Mouse (Mus musculus) 3T3-L1 (cell line): ENCODE results near the gene Bhlhe40.

Experiments used
- DNase-seq: peaks from one replicate; pipeline ENCODE4 v3.0.0-alpha.2; 2015; ENCODE audit warnings: low read depth, low spot score

The Bhlhe40 gene

DNA sequence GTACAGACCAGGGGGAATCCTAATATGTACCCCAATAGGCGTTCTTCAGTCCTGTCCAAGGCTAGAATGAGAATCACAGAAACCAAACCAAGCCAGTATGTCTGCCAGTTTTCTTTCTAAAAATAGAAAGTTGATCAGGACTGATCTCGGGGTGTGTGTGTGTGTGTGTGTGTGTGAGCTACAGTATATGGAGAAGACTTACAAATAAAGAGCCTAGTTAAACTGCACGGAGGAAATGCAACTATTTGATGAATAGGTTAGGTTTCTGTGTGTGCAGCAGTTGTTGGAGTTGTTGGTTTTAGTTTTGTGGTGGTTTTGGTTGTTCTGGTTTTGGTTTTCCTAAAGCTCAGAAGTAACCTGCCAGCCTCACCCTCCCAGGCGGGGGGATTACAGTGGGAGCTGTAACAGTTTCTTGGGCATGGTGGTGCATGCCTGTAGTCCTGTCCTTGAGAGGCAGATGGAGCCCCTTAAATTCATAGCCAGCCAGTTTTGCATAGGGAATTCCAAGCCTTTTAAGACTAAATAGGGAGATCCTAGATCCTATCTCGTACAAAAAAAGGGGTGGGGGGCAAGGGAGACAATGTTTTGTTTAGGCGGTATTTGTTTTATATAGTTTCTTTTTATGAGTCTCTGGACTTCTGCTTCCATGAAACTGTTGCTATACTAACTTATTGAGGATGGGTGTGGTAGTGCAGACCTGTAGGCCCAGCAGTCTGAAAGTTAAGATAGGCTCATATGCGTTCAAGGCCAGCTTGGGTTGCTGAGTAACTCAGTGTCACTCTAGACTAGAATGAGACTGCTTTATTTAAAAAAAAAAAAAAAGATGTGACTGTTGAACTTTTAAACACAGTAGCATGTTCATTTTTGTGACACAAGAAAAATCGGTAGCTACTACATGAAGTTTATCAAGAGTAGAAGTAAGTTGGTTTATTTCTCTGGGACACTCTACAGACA is 3.1 kb downstream of the Bhlhe40 start:
- DNase-seq = no peak

DNA sequence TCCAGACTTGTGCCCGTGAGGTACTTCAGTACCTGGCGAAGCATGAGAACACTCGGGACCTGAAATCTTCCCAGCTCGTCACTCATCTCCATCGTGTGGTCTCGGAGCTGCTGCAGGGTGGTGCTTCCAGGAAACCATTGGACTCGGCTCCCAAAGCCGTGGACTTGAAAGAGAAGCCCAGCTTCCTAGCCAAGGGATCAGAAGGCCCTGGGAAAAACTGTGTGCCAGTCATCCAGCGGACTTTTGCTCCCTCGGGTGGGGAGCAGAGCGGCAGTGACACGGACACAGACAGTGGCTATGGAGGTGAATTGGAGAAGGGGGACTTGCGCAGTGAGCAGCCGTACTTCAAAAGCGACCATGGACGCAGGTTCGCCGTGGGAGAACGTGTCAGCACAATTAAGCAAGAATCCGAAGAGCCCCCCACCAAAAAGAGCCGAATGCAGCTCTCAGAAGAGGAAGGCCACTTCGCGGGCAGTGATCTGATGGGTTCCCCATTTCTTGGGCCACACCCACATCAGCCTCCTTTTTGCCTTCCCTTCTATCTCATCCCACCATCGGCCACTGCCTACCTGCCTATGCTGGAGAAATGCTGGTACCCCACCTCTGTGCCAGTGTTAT is 4.2 kb downstream of the Bhlhe40 start:
- no peak for DNase-seq

GRCm38 (mm10) chr6:108665587-108665986 is 5.2 kb downstream of the Bhlhe40 start:
- DNase-seq = peak; percentile 74

- no peak for DNase-seq
Observed at GRCm38 (mm10) chr6:108666648-108667488, 6.4 kb downstream of the Bhlhe40 start.

DNA sequence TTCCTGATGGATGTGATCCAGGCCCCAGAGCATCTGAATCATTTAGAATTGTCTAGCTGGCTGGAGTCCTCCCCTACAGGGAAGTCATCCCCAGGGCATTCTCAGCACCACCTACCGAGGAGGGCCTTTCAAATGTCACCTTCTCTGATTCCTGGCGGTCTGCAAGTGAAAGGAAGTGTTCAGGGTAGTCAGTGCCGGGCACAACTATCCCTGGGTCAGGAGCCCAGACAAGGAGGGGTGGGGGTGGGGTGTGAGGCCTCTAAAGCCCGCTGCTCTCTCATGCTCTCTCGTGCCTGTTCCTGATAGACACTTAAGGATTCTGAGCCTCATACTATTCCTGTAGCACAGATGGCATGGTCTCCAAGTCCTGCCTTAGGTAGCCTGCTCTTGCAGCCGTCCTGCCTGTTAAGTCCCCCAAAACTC is 7.2 kb downstream of the Bhlhe40 start:
- no peak for DNase-seq

DNA sequence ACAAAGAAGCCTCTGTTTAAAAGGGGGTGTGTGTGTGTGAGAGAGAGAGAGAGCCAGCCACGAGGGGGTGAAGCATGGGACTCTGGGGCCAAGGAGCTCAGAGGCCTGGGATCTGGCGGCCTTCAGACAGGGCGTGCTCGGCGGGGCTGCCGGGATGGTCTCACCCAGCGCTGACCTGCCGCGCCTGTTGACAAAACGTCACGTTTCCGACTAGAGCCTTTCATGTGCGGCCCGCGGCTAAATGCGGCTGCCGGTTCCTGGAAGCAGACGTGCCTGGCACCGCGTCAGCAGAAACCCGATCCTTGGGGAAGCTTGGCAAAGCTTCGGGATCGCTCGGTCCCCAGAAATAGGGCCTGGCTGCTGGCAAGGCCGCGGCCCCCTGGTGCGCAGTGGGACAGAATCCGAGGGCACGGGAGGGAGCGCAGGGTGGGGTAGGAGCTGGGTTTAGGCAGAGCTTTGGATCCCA is 7.9 kb downstream of the Bhlhe40 start:
- no peak for DNase-seq

DNA sequence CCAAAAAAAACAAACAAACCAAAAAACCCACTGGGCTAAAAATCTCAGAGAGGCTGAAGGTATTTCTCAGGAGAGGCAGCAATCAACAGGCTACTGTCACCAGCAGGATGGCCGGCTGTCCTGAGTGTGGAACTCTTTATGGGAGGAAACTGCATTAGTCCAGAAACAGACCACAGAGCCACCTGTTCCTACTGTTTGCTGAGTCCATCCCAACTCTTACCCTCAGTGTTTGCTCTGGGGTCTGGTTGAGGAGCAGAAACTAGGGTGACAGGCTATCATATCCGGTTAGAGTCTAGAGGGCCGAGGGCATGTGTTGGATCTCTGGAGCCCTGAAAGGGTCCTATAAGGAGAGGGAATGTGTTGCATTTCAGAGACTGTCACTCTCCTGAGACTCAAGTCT is 9.8 kb downstream of the Bhlhe40 start:
- no peak for DNase-seq

- no peak for DNase-seq
Observed at GRCm38 (mm10) chr6:108670821-108671220, 10.4 kb downstream of the Bhlhe40 start.

DNA sequence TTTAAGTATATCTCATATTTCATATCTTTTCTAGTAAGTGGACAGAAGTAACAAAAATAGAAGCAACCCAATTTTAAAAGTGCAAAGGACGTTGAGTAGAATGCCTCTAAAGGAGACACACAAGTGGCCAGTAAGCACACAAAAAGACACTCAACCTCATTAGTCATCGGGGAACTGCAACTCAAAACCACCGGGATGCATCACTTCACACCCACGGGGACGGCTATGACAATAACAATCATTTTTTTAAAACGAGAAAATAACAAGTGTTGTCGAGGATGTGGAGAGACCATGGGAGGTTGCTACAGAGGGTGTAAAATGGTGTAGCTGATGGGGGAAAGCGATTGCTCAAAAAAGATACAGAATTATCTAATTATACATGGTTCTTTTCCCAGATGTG is 11.7 kb downstream of the Bhlhe40 start:
- DNase-seq = no peak

DNA sequence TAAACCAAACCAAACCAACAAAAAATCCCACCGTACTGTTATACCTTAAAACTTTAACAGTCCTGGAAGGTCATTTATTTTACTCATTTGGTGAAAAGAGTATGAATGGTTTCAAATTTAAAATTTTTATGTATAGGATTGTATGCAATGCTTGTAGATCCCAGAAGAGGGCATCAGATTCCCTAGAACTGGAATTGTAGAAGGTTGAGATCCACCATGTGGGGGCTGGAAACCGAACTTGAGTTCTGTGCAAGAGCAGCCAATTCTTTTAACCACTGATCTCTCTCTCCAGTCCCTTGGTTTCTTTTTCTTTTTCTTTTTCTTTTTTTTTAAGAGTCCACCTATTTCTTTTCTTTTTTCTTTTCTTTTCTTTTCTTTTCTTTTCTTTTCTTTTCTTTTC is 13.8 kb downstream of the Bhlhe40 start:
- DNase-seq = no peak

GRCm38 (mm10) chr6:108676783-108677340 is 16.4 kb downstream of the Bhlhe40 start:
- peak; percentile 89 for DNase-seq

- peak; percentile 85 for DNase-seq
Observed at GRCm38 (mm10) chr6:108677697-108678096, 17.3 kb downstream of the Bhlhe40 start.

- no peak for DNase-seq
Observed at GRCm38 (mm10) chr6:108678227-108678626, 17.8 kb downstream of the Bhlhe40 start.

- DNase-seq = no peak
Observed at GRCm38 (mm10) chr6:108680503-108680902, 20.1 kb downstream of the Bhlhe40 start.

- no peak for DNase-seq
Observed at GRCm38 (mm10) chr6:108681084-108681483, 20.7 kb downstream of the Bhlhe40 start.

DNA sequence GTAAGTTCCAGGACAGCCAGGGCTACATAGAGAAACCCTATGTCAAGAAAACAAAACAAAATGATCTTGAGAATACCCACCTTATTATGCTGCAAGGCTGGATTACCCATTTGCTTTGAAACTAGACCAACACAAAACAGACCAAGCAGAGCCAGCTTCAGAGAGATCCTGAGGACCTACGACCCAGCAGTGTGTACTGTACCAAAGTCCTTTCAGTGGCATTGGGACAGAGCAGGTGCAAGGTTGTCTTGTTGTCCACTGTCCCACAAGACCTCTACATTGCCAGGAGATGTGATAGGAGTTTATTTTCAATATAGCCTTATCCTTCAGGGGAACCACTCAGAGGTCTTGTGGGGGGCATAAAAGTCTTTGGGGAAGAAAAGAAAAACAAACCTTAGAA is 22.7 kb downstream of the Bhlhe40 start:
- no peak for DNase-seq

DNA sequence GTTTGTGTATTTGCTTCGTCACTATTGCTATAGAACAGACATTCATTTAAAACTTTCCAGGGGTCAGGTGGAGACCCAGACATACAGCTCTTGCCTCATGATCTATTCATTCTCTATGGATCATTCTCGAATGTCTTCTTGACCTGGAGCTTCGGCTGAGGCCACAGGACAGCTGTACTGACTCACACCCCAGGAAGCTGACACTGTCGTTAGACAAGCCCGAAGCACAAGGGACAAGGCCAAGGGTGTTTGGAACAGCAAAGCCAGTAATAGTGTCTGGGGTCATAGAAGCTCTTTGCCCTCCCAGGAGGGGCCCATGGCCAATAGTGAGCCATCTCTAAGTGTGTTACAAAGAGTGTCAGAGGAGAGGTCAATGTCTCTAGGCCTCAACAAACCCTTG is 24.0 kb downstream of the Bhlhe40 start:
- DNase-seq = no peak

DNA sequence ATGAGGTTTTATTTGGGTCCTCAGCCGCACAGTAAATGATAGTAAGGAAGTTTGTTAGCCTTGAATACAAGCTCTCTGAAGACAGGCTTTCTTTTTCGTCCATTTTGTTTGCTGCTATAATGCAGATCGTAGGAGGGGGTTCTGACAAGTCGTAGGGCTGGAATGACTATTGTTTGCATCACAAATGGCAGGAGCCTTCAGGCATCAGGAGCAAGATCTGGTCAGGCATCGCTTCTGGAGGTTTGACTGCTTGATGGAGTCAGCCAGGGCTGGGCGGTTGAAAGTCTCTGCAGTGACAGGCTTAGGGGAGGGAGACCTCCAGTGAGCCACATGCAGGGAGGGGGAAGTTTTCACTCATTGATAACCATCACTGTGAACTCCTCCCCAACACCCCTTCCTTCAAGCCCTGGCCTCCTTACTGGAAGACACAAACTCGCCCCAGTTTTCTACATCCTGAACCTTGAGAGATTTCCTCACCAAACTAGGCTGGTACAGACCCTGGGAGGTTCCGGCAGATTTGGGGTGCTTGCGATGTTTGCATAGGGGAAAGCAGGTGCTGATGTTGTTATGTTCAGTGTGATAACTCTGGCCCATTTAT is 25.4 kb downstream of the Bhlhe40 start:
- DNase-seq = no peak

- no peak for DNase-seq
Observed at GRCm38 (mm10) chr6:108686930-108687329, 26.5 kb downstream of the Bhlhe40 start.

GRCm38 (mm10) chr6:108688344-108688743 is 27.9 kb downstream of the Bhlhe40 start:
- DNase-seq = peak; percentile 52

GRCm38 (mm10) chr6:108692986-108693385 is 32.6 kb downstream of the Bhlhe40 start:
- DNase-seq = peak; percentile 73
